Mouse (Mus musculus) retina, embryonic 14.5 days (tissue): ENCODE results near the gene Vmn1r101.
"Not testable (repeated sequence)": the region's sequence is repeated elsewhere in the genome, so short reads cannot be mapped to it uniquely, and the experiment has no call there.

ENCODE experiments used
- DNase-seq: peaks from one replicate; pipeline ENCODE4 v3.0.0-alpha.2; 2015; ENCODE audit warnings: low spot score

The Vmn1r101 gene

GRCm38 (mm10) chr7:20442493-20442892 is at the start of gene Vmn1r101:
Gene Vmn1r101, minus strand, starts transcription at chr7:20442593.
- DNase-seq: not testable (repeated sequence)

DNA sequence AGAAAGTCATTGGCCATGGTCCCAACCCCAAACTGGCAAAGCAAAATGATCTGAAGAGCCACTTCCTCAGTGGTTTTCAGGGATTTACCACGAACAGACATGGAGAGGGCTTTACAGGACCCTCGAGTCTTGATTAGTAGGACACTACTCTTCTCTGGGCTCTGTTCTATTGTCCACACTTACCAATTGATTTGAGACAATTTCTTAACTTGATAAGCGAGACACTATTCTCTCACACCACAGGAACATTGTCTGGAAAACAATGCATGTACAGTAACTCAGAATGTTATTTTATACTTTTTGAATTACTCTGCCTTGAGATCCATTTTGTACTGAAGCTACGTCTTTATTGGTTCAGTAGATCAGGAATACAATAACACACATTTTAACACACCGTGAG is 32.4 kb upstream of the Vmn1r101 start, which contains the start of gene Gm10670:
Gm10670 (minus strand) TSS at position 101 of the 400 bp plus-strand sequence.
- DNase-seq: not testable (repeated sequence)

- DNase-seq: not testable (repeated sequence)
Observed at GRCm38 (mm10) chr7:20417642-20418041, 24.8 kb downstream of the Vmn1r101 start, which contains the start of gene Vmn1r100. Gene Vmn1r100, plus strand, starts transcription at chr7:20417942.
